Comparison of ENCODE assay signal across 7 mouse cellular contexts in genomic region chr1:42491644-42492277, GRCm38 (mm10).
DNase-seq lines count a peak whose midpoint lies in the region; ATAC-seq and TF ChIP-seq lines count a peak whose summit lies in the region.

No protein-coding gene starts in this region.

- peak overlapping the region; percentile 71 for H3K4me2 ChIP-seq in forebrain, embryonic 13.5 days
- H3K4me2 ChIP-seq in intestine, embryonic 16.5 days (ENCODE audit: low read depth, low read length): peak overlapping the region; percentile 69
- peak overlapping the region; percentile 69 for H3K4me2 ChIP-seq in midbrain, postnatal 0 days (ENCODE audit: low read depth, low read length, poor library complexity, severe bottlenecking)

- 2% methylated on average over 35 of the region's 35 CpGs for WGBS in forebrain, embryonic 13.5 days
- WGBS in intestine, embryonic 16.5 days: 5% methylated on average over 35 of the region's 35 CpGs
- WGBS in midbrain, postnatal 0 days: 2% methylated on average over 35 of the region's 35 CpGs

- peak; percentile 74 for ATAC-seq in forebrain, embryonic 13.5 days
- peak; percentile 30 for ATAC-seq in intestine, embryonic 16.5 days
- peak; percentile 54 for ATAC-seq in midbrain, postnatal 0 days (ENCODE audit: low FRiP score)

- H3K9ac ChIP-seq in forebrain, embryonic 13.5 days: peak overlapping the region; percentile 67
- peak overlapping the region; percentile 70 for H3K9ac ChIP-seq in intestine, embryonic 16.5 days (ENCODE audit: low read depth, low read length)
- peak overlapping the region; percentile 47 for H3K9ac ChIP-seq in midbrain, postnatal 0 days (replicated peaks; ENCODE audit: low read length, poor library complexity, severe bottlenecking)

- DNase-seq in ovary, postnatal 36 days (ENCODE audit: low spot score): peak; percentile 16
- no peak for DNase-seq in ovary, postnatal 14 days (ENCODE audit: low spot score)
- peak; percentile 9 for DNase-seq in midbrain, postnatal 0 days (ENCODE audit: low spot score)
- no peak for DNase-seq in urinary bladder, postnatal 4 days (ENCODE audit: low spot score in 2 of 2)
- no peak for DNase-seq in gastrocnemius, adult 8-10 months (ENCODE audit: low spot score in 2 of 2)

- no peaks in the 10 kb centered on the region for H3K36me3 ChIP-seq in forebrain, embryonic 13.5 days (ENCODE audit: poor library complexity, severe bottlenecking)
- no peaks in the 10 kb centered on the region for H3K36me3 ChIP-seq in intestine, embryonic 16.5 days (ENCODE audit: control insufficient read depth, insufficient read depth, low read length)
- H3K36me3 ChIP-seq in midbrain, postnatal 0 days (ENCODE audit: insufficient read depth, low read length): no peaks in the 10 kb centered on the region

- H3K4me3 ChIP-seq in forebrain, embryonic 13.5 days: peak overlapping the region; percentile 38
- H3K4me3 ChIP-seq in intestine, embryonic 16.5 days (ENCODE audit: low read length): peak overlapping the region; percentile 45
- H3K4me3 ChIP-seq in midbrain, postnatal 0 days (ENCODE audit: low read depth, low read length): peak overlapping the region; percentile 35

- no peak overlapping the region for H3K27ac ChIP-seq in forebrain, embryonic 13.5 days
- peak overlapping the region; percentile 79 for H3K27ac ChIP-seq in intestine, embryonic 16.5 days (ENCODE audit: low read length)
- H3K27ac ChIP-seq in midbrain, postnatal 0 days (ENCODE audit: low read depth, low read length): no peak overlapping the region

- peaks cover 22% of the 10 kb centered on the region for H3K4me1 ChIP-seq in forebrain, embryonic 13.5 days
- H3K4me1 ChIP-seq in intestine, embryonic 16.5 days (ENCODE audit: control insufficient read depth, insufficient read depth, low read length): peaks cover 10% of the 10 kb centered on the region
- H3K4me1 ChIP-seq in midbrain, postnatal 0 days (ENCODE audit: insufficient read depth, low read length): peaks cover 11% of the 10 kb centered on the region; the same call in 1 of the 2 replicates

- TF ChIP-seq CTCF in midbrain, postnatal 0 days (IDR thresholded peaks at IDR 0.05): no peak

- no peaks in the 10 kb centered on the region for H3K9me3 ChIP-seq in forebrain, embryonic 13.5 days (replicated peaks)
- H3K9me3 ChIP-seq in intestine, embryonic 16.5 days (ENCODE audit: control insufficient read depth, low read length): no peaks in the 10 kb centered on the region
- no peaks in the 10 kb centered on the region for H3K9me3 ChIP-seq in midbrain, postnatal 0 days (ENCODE audit: low read length)

- H3K27me3 ChIP-seq in forebrain, embryonic 13.5 days: peaks cover 10% of the 10 kb centered on the region
- H3K27me3 ChIP-seq in intestine, embryonic 16.5 days (replicated peaks; ENCODE audit: control insufficient read depth, insufficient read depth, low read length): no peaks in the 10 kb centered on the region
- no peaks in the 10 kb centered on the region for H3K27me3 ChIP-seq in midbrain, postnatal 0 days (ENCODE audit: insufficient read depth, low read length)

Comparison
In these comparisons a context has a peak if more than half of its experiments do, and no peak if none do; other contexts are left out.
1. DNase-seq: peak in ovary, postnatal 36 days (single experiment) and midbrain, postnatal 0 days (single experiment); none in ovary, postnatal 14 days (single experiment), urinary bladder, postnatal 4 days (0 of 2) and gastrocnemius, adult 8-10 months (0 of 2).
2. Peak in every context shown above with its lines, with median percentiles within 50 percentile points of each other: ATAC-seq, H3K4me2 ChIP-seq, H3K4me3 ChIP-seq and H3K9ac ChIP-seq.